Mouse (Mus musculus): ENCODE measurements around the gene Pcolce2.

GRCm38 (mm10) chr9:95615961-95616360, 21.4 kb upstream of the Pcolce2 start:
- TF ChIP-seq FLI1 (IDR thresholded peaks at IDR 0.05; ENCODE audit: low read length), result no peak
- no peak for TF ChIP-seq GATA1 (IDR thresholded peaks at IDR 0.05; ENCODE audit: borderline replicate concordance, low read length)
